Mouse (Mus musculus) G1E (cell line): ENCODE measurements at regions not wholly inside any gene's neighbourhood (a gene's known extent, or its start where the extent isn't known, plus 50 kb on each side); places are given as distances from the start of the nearest gene placed in this dataset.

Experiments
- ATAC-seq: 2 replicates; pipeline ENCODE4 v1.8.0; 2016; ENCODE audit warnings: mild to moderate bottlenecking; ENCODE audit not compliant: insufficient number of reproducible peaks, poor library complexity, low FRiP score, severe bottlenecking; ENCODE audit errors: extremely low read depth
- DNase-seq: peaks from one replicate; pipeline ENCODE4 v3.0.0; 2012; ENCODE audit warnings: low spot score
- H3K27me3 ChIP-seq: 2 replicates; pipeline ENCODE4 v1.6.1; 2012; ENCODE audit warnings: mild to moderate bottlenecking, low read length, inconsistent platforms; ENCODE audit not compliant: insufficient read depth
- H3K36me3 ChIP-seq: replicated peaks from 2 replicates; pipeline ENCODE3; 2012; ENCODE audit warnings: mild to moderate bottlenecking, inconsistent platforms
- H3K4me1 ChIP-seq: 2 replicates; pipeline ENCODE4 v1.6.1; 2012; ENCODE audit warnings: low read depth, low read length, inconsistent platforms, mixed read lengths; ENCODE audit not compliant: insufficient read depth
- H3K4me3 ChIP-seq: 2 replicates; pipeline ENCODE4 v1.5.1; 2012; ENCODE audit warnings: low read depth, mild to moderate bottlenecking, inconsistent platforms, low read length, moderate library complexity, mixed read lengths
- H3K9me3 ChIP-seq: replicated peaks from 2 replicates; pipeline ENCODE4 v1.6.1; 2012; ENCODE audit warnings: inconsistent platforms
- CTCF ChIP-seq: IDR thresholded peaks from 2 replicates; pipeline ENCODE4 v1.5.1; 2012; ENCODE audit warnings: low read depth, low read length, inconsistent platforms, mixed read lengths
- GATA1 ChIP-seq: IDR thresholded peaks from 2 replicates; pipeline ENCODE4 v1.6.1; 2012; ENCODE audit warnings: borderline replicate concordance, low read length, inconsistent platforms, mixed read lengths
- GATA2 ChIP-seq: IDR thresholded peaks from 2 replicates; pipeline ENCODE4 v1.6.1; 2012; ENCODE audit warnings: low read depth, low read length, inconsistent platforms, borderline replicate concordance
- POLR2AphosphoS5 ChIP-seq: IDR thresholded peaks from 2 replicates; pipeline ENCODE4 v1.6.1; 2012; ENCODE audit warnings: low read depth, low read length, inconsistent platforms; ENCODE audit not compliant: insufficient replicate concordance
- TAL1 ChIP-seq: conservative IDR thresholded peaks from 2 replicates; pipeline ENCODE4 v1.6.1; 2012; ENCODE audit warnings: low read depth, low read length, inconsistent platforms, mixed read lengths

DNA sequence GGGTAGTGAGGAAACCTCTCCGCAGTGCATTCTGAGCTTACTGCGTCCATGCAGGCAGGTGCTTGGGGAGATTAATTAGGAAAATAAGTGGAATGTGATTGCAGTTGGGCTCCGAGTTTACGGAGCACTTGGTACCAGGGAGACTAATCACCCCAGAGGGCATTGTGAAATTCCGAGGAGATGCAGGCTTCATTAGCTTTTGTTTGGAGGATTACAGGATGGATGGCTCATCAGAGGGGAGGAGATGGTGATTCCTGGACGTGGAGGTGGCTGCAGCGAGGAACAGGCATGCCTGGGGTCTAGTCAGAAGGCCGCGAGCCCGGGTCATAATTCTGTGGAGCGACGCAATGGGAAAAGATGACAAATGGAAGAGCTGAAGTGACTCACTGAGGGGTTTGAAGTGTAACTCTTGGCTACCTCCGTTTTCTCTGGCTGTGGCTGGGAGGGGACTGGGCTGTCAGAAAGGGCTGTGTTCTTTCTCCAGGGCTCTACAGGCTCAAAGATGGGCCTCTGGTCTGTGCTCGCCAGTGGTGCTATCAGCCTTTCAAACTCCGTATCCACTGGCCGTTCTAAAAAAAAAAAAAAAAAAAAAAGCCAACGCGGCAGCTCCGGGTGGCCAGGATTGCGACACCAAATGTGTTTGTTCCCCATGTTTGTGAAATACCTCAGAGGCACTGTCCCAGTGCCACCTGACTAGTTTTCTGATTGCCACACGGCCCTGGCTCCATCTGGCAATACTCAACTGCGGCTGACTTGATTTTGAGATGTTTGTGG lies 232.4 kb downstream of the 4933412E24Rik start:
- H3K9me3 ChIP-seq: no peaks in the 10 kb centered on the region
- H3K27me3 ChIP-seq: no peaks in the 10 kb centered on the region
- TF ChIP-seq POLR2AphosphoS5 (no peak), CTCF (no peak), TAL1 (no peak), GATA1 (no peak), GATA2 (no peak)
- no peaks in the 10 kb centered on the region for H3K36me3 ChIP-seq
- no peak for ATAC-seq
- no peak overlapping the region for H3K4me3 ChIP-seq
- no peaks in the 10 kb centered on the region for H3K4me1 ChIP-seq
- no peak for DNase-seq

DNA sequence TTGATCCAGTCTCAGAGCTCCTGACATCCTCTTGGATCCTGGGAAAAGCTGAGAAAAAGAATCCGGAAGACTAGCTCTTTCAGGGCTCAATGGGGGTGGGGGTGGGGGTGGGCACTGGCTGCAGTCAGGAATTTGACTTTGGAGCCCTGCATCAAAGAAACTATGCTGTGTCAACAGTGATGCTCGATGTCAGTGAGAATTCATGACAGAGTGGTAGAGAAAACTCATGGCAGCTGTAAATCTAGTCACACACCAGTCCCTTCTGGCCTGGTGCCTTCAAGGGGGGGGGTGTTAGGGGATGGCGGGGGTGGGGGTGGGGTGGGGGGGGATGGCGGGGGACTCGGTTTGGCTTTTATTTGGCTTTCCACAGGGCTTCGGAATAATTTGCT lies 233.0 kb downstream of the 4933412E24Rik start:
- H3K4me3 ChIP-seq: no peak overlapping the region
- TF ChIP-seq POLR2AphosphoS5 (no peak), CTCF (no peak), TAL1 (no peak), GATA1 (no peak)
- H3K4me1 ChIP-seq: no peaks in the 10 kb centered on the region
- DNase-seq (no peak), ATAC-seq (no peak)
- H3K36me3 ChIP-seq: no peaks in the 10 kb centered on the region
- H3K9me3 ChIP-seq: no peaks in the 10 kb centered on the region
- H3K27me3 ChIP-seq: no peaks in the 10 kb centered on the region

DNA sequence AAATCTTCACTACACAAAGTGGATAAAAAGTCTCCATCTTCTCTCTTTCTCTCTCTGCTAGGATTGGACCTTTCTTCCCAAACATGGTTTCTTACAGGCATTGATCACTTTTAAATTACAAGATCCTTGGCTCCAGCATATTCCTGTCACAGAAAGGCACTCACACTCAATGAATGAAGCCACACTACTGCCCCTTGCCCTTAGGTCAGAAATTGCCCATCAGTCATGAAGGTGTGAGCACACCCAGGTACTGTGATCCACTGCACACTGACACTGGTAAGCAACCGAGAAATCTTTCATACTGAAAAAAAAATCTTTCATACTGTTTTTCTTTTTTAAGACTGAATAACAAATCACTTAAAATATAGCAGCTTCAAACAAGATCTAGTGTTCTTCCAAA lies 235.9 kb downstream of the 4933412E24Rik start:
- ATAC-seq: no peak
- no peaks in the 10 kb centered on the region for H3K4me1 ChIP-seq

DNA sequence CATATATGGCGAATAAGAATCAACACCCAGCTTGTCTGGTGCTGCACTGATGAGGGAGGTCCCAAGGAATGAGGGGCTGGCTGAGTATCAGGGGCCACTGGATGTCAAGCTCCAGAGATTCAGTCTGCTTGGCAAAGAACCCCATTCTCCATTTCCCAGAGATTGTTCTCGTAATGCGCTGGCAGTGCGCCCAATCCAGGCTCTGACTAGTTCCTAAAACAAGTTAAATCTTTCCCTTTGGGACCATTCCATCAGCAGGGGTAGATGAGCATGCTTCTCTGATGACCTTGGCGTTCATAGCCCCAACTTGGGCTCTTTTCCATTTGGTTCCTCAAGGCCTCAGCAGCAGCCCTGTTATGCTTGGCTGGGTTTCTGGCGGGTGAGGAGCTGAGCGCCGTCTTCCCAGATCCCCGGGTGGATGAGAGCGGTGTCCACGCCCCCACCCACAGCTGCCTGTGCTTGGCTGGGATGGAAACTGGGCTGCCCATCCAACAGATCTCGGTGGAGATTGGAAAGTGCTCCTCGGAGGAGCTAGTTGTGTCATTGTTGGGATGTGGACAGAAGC lies 239.0 kb downstream of the 4933412E24Rik start:
- H3K4me3 ChIP-seq: no peak overlapping the region
- no peaks in the 10 kb centered on the region for H3K4me1 ChIP-seq
- DNase-seq (no peak), ATAC-seq (no peak)
- H3K9me3 ChIP-seq: no peaks in the 10 kb centered on the region
- no peaks in the 10 kb centered on the region for H3K36me3 ChIP-seq
- H3K27me3 ChIP-seq: peaks cover 5% of the 10 kb centered on the region; the same call in 1 of the 2 replicates
- TF ChIP-seq POLR2AphosphoS5: no peak
- no peak for TF ChIP-seq GATA2
- TF ChIP-seq CTCF: no peak
- TF ChIP-seq GATA1: no peak
- no peak for TF ChIP-seq TAL1

More for the DNA sequence above, 235.9 kb downstream of the 4933412E24Rik start:
- Histone ChIP-seq H3K36me3 (no peaks in the 10 kb centered on the region), H3K27me3 (peaks cover 5% of the 10 kb centered on the region; the same call in 1 of the 2 replicates), H3K9me3 (no peaks in the 10 kb centered on the region), H3K4me3 (no peak overlapping the region)
- DNase-seq: no peak
- no peak for TF ChIP-seq GATA2

DNA sequence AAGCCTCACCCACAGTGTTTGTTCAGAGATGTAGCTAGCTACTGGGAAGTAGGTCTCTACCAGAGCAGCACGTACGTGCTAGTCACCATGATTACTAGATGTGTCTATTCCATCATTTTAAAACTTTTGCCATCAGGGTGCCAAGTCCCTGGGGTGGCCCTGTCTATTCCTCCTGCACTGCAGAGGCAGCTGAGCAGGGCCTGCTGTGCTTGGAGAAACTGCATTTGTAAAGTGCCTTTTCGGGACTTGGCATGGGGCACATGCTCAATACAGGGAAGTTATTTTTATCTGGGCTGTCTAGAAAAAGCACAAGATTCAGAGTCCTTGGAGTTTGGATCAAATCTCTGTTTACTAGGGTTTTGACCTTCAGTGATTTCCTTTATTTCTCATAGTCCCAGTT lies 240.6 kb downstream of the 4933412E24Rik start:
- ATAC-seq: no peak
- no peaks in the 10 kb centered on the region for H3K4me1 ChIP-seq
- no peak for TF ChIP-seq CTCF
- no peak for TF ChIP-seq POLR2AphosphoS5
- TF ChIP-seq GATA2: no peak
- no peak for TF ChIP-seq GATA1
- TF ChIP-seq TAL1: no peak
- DNase-seq: no peak
- H3K9me3 ChIP-seq: peaks cover 4% of the 10 kb centered on the region
- no peak overlapping the region for H3K4me3 ChIP-seq
- no peaks in the 10 kb centered on the region for H3K36me3 ChIP-seq
- H3K27me3 ChIP-seq: peaks cover 5% of the 10 kb centered on the region; the same call in 1 of the 2 replicates

DNA sequence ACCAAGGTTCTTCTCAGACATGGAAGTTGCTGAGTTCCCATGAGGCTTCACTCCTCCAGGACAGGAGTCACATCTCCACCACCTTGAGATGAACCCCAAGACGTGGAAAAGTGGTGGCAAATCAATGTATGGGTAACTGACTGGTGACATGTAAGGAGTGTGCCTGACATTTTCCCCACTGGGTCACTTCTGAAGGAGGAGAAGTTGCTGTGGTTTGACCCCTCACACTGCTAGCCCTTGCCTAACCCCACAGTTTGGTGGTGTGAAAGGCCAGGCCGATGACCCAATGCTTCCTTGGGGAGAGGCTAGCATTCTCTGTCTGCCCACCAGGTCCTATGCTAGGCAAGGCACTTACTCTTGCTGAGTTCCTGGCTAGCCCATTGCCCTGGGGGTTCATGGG lies 242.4 kb downstream of the 4933412E24Rik start:
- ATAC-seq: no peak
- DNase-seq: no peak
- Histone ChIP-seq H3K27me3 (peaks cover 5% of the 10 kb centered on the region; the same call in 1 of the 2 replicates), H3K9me3 (peaks cover 8% of the 10 kb centered on the region), H3K36me3 (no peaks in the 10 kb centered on the region), H3K4me1 (no peaks in the 10 kb centered on the region), H3K4me3 (no peak overlapping the region)
- TF ChIP-seq CTCF: no peak
- no peak for TF ChIP-seq POLR2AphosphoS5
- TF ChIP-seq TAL1: no peak
- no peak for TF ChIP-seq GATA2
